In genomic region chrX:49377067-49377466, GRCm38 (mm10) we compare ENCODE assay signal across 10 mouse cellular contexts.
DNase-seq lines count a peak whose midpoint lies in the region; ATAC-seq and TF ChIP-seq lines count a peak whose summit lies in the region.
"Had no signal": no experiment of that assay in that cellular context is flagged by ENCODE, and none has a peak within 500 bp of the region (broad histone marks: within the 10 kb centered on the region; RNA-seq: fewer than 3 reads in every experiment).

No protein-coding gene starts in this region.

- DNase-seq in forebrain, embryonic 11.5 days (ENCODE audit: low spot score), result peak; percentile 48
- peak; percentile 26 for DNase-seq in left cerebral cortex, postnatal 4 days
- DNase-seq in left cerebral cortex, adult 11 months (ENCODE audit: low spot score), result no peak
- DNase-seq in CH12.LX (ENCODE audit: extremely low read depth), result peak; percentile 35
- DNase-seq in embryo, embryonic 10.5 days (ENCODE audit: low spot score), result peak; percentile 61
- DNase-seq in layer of hippocampus, postnatal 14 days (ENCODE audit: low spot score in 2 of 2), result peak; percentile 3 to 12
- no peak for DNase-seq in spleen, postnatal 36 days (ENCODE audit: low spot score in 2 of 2)

- no peak overlapping the region for H3K4me3 ChIP-seq in forebrain, embryonic 11.5 days (ENCODE audit: low read depth, low read length)
- H3K4me3 ChIP-seq in forebrain, embryonic 15.5 days, result no peak overlapping the region
- no peak overlapping the region for H3K4me3 ChIP-seq in CH12.LX (replicated peaks in 1 of 3; ENCODE audit: low read depth in 2 of 3, low read length in 2 of 3, poor library complexity in 1 of 3)
- H3K4me3 ChIP-seq: lung, embryonic 15.5 days had no signal

- H3K27ac ChIP-seq in forebrain, embryonic 11.5 days (ENCODE audit: low read depth, low read length), result no peak overlapping the region
- no peak overlapping the region for H3K27ac ChIP-seq in forebrain, embryonic 15.5 days (replicated peaks)
- no peak overlapping the region for H3K27ac ChIP-seq in CH12.LX (ENCODE audit: insufficient read depth, low read depth)
- H3K27ac ChIP-seq: lung, embryonic 15.5 days had no signal

- TF ChIP-seq CTCF in CH12.LX (conservative IDR thresholded peaks at IDR 0.05 in 1 of 2, IDR thresholded peaks at IDR 0.05 in 1 of 2; ENCODE audit: low read depth in 2 of 2, low read length in 2 of 2), result peak in 1 of 2 experiments; percentile 52; a peak in 2 of 4 replicates

- no peaks in the 10 kb centered on the region for H3K27me3 ChIP-seq in forebrain, embryonic 11.5 days (ENCODE audit: control insufficient read depth, insufficient read depth, low read length)
- H3K27me3 ChIP-seq in forebrain, embryonic 15.5 days, result no peaks in the 10 kb centered on the region
- H3K27me3 ChIP-seq in CH12.LX (replicated peaks), result no peaks in the 10 kb centered on the region
- H3K27me3 ChIP-seq: lung, embryonic 15.5 days had no signal

- 28% methylated on average over 8 of the region's 8 CpGs for WGBS in forebrain, embryonic 11.5 days
- 23% methylated on average over 8 of the region's 8 CpGs for WGBS in forebrain, embryonic 15.5 days

- no peaks in the 10 kb centered on the region for H3K79me2 ChIP-seq in CH12.LX (replicated peaks; ENCODE audit: control insufficient read depth, extremely low read depth, insufficient read depth, poor library complexity, severe bottlenecking)

- dilution Hi-C loops in CH12.LX (cut with MboI; ENCODE audit: extremely low pct_ligation_motif_present, extremely low pct_unique_long_range_greater_than_20kb, low sequenced_read_pairs), result no loop called here

- intact Hi-C loops in left cerebral cortex, postnatal 4 days (cut with DNase I), result loop anchor here (10.0 kb wide), 1 partner anchor 1128 kb away; no protein-coding TSS in a partner anchor

- TF ChIP-seq EP300 in CH12.LX (IDR thresholded peaks at IDR 0.05; ENCODE audit: low read length), result no peak

- no peaks in the 10 kb centered on the region for H3K9me3 ChIP-seq in forebrain, embryonic 11.5 days (ENCODE audit: control insufficient read depth, low read length)
- H3K9me3 ChIP-seq in forebrain, embryonic 15.5 days, result no peaks in the 10 kb centered on the region
- no peaks in the 10 kb centered on the region for H3K9me3 ChIP-seq in CH12.LX (replicated peaks; ENCODE audit: low read length)
- H3K9me3 ChIP-seq: G1E; lung, embryonic 15.5 days had no signal

- ATAC-seq in forebrain, embryonic 11.5 days (replicated peaks; ENCODE audit: low FRiP score), result no peak
- no peak for ATAC-seq in forebrain, embryonic 15.5 days (replicated peaks)

- TF ChIP-seq RAD21 in CH12.LX (IDR thresholded peaks at IDR 0.05; ENCODE audit: low read depth, low read length), result peak; percentile 36

- no peak for TF ChIP-seq POLR2A in CH12.LX (IDR thresholded peaks at IDR 0.05; ENCODE audit: low read depth, low read length)

- in situ Hi-C loops in CH12.LX (cut with MboI; ENCODE audit: low pct_ligation_motif_present, low pct_unique_long_range_greater_than_20kb, low sequenced_read_pairs), result no loop called here

- no peaks in the 10 kb centered on the region for H3K4me1 ChIP-seq in forebrain, embryonic 11.5 days (replicated peaks; ENCODE audit: control insufficient read depth, insufficient read depth, low read length)
- no peaks in the 10 kb centered on the region for H3K4me1 ChIP-seq in forebrain, embryonic 15.5 days
- no peaks in the 10 kb centered on the region for H3K4me1 ChIP-seq in CH12.LX (ENCODE audit: control insufficient read depth in 1 of 2, insufficient read depth in 2 of 2)
- H3K4me1 ChIP-seq: lung, embryonic 15.5 days had no signal

- no peaks in the 10 kb centered on the region for H3K36me3 ChIP-seq in forebrain, embryonic 11.5 days (ENCODE audit: control insufficient read depth, insufficient read depth, low read length)
- no peaks in the 10 kb centered on the region for H3K36me3 ChIP-seq in forebrain, embryonic 15.5 days
- no peaks in the 10 kb centered on the region for H3K36me3 ChIP-seq in CH12.LX (replicated peaks in 1 of 2; ENCODE audit: control insufficient read depth in 1 of 2, insufficient read depth in 1 of 2, low read length in 1 of 2)
- H3K36me3 ChIP-seq: G1E; lung, embryonic 15.5 days had no signal

- H3K4me2 ChIP-seq in forebrain, embryonic 11.5 days (ENCODE audit: low read depth, low read length, severe bottlenecking), result no peak overlapping the region
- H3K4me2 ChIP-seq in forebrain, embryonic 15.5 days (replicated peaks), result no peak overlapping the region
- peak overlapping the region; percentile 44; the same call in 1 of the 2 replicates for H3K4me2 ChIP-seq in CH12.LX (ENCODE audit: insufficient read depth, low read depth, poor library complexity, severe bottlenecking)
- H3K4me2 ChIP-seq: lung, embryonic 15.5 days had no signal

- no peak overlapping the region for H3K9ac ChIP-seq in forebrain, embryonic 11.5 days (ENCODE audit: low read length)
- no peak overlapping the region for H3K9ac ChIP-seq in forebrain, embryonic 15.5 days (replicated peaks)
- no peak overlapping the region for H3K9ac ChIP-seq in CH12.LX (ENCODE audit: insufficient read depth, low read depth)
- H3K9ac ChIP-seq: lung, embryonic 15.5 days had no signal

TF ChIP-seq in CH12.LX, 34 proteins besides CTCF, POLR2A, EP300 and RAD21:
- peak; percentile 40; the same call in 1 of the 2 replicates for TF ChIP-seq SMC3 (IDR thresholded peaks at IDR 0.05; ENCODE audit: low read depth, low read length)
- no peak for TF ChIP-seq MXI1 (IDR thresholded peaks at IDR 0.05; ENCODE audit: low read depth, low read length)
- TF ChIP-seq ZNF384 (IDR thresholded peaks at IDR 0.05; ENCODE audit: low read depth, low read length), result 0 out of 2 replicates have a peak, but pooled peaks have one; percentile 39

Comparison
In these comparisons a context has a peak if more than half of its experiments do, and no peak if none do; other contexts are left out.
1. DNase-seq: peak in forebrain, embryonic 11.5 days (single experiment), left cerebral cortex, postnatal 4 days (single experiment), CH12.LX (single experiment), embryo, embryonic 10.5 days (single experiment) and layer of hippocampus, postnatal 14 days (2 of 2); none in left cerebral cortex, adult 11 months (single experiment) and spleen, postnatal 36 days (0 of 2).